Mouse (Mus musculus) kidney, postnatal 0 days (tissue): Measurements from ENCODE around the gene Prlh. TPM values are rescaled to one million over a fixed set of nuclear protein-coding genes. Genes with fewer than 3 reads are reported as not detected.

ENCODE experiments used
- ATAC-seq: fragments of 200-750 bp; cut with Nextera tagmentation; replicated peaks from 2 replicates; pipeline ENCODE4 v1.8.0; 2017; ENCODE audit warnings: low read depth, moderate number of reproducible peaks, moderate TSS enrichment, moderate library complexity; ENCODE audit not compliant: low FRiP score
- DNase-seq: peaks from one replicate; pipeline ENCODE4 v3.0.0-alpha.2; 2016; ENCODE audit warnings: low spot score
- H3K27ac ChIP-seq: fragments of 300-500 bp; sonication (generic); 2 replicates; pipeline ENCODE4 v1.5.1; 2014; ENCODE audit warnings: mild to moderate bottlenecking
- H3K27me3 ChIP-seq: fragments of 300-500 bp; sonication (generic); 2 replicates; pipeline ENCODE4 v1.6.1; 2014; ENCODE audit warnings: low read length, mixed read lengths; ENCODE audit not compliant: insufficient read depth
- H3K36me3 ChIP-seq: fragments of 300-500 bp; sonication (generic); 2 replicates; pipeline ENCODE4 v1.6.1; 2014; ENCODE audit warnings: low read length, mixed read lengths; ENCODE audit not compliant: insufficient read depth
- H3K4me1 ChIP-seq: fragments of 300-500 bp; sonication (generic); replicated peaks from 2 replicates; pipeline ENCODE4 v1.6.1; 2014; ENCODE audit warnings: antibody characterized with exemption, low read length, mixed read lengths; ENCODE audit not compliant: insufficient read depth
- H3K4me2 ChIP-seq: fragments of 300-500 bp; sonication (generic); 2 replicates; pipeline ENCODE4 v1.6.1; 2014; ENCODE audit warnings: mild to moderate bottlenecking, low read length, moderate library complexity, mixed read lengths
- H3K4me3 ChIP-seq: fragments of 300-500 bp; sonication (generic); replicated peaks from 2 replicates; pipeline ENCODE4 v1.5.1; 2014; ENCODE audit warnings: low read depth, low read length
- H3K9ac ChIP-seq: fragments of 300-500 bp; sonication (generic); 2 replicates; pipeline ENCODE4 v1.6.1; 2014; ENCODE audit warnings: low read depth, low read length
- H3K9me3 ChIP-seq: fragments of 300-500 bp; sonication (generic); replicated peaks from 2 replicates; pipeline ENCODE4 v1.6.1; 2016; ENCODE audit warnings: low read length, inconsistent platforms, mixed read lengths
- CTCF ChIP-seq: IDR thresholded peaks from 2 replicates; pipeline ENCODE4 v1.5.1; 2016; ENCODE audit warnings: antibody characterized with exemption, low read depth, mild to moderate bottlenecking, moderate library complexity
- WGBS: fragments of 180-500 bp; shearing (Covaris S2); extraction: QIAGEN DNeasy Blood & Tissue Kit; methylation state at CpG from one replicate; pipeline ENCODE4 v1.1.7; 2014; 5-methylcytosine and 5-hydroxymethylcytosine counted together
- polyA plus RNA-seq: library from polyadenylated mRNA; unstranded; fragments of >200 nt; fragmentation: Nextera tagmentation; extraction: Ambion mirVana; gene quantifications from 2 replicates; pipeline ENCODE4 v1.2.1, GENCODE M21; 2015

Gene Prlh
- polyA plus RNA-seq, 1 experiment from 2014 or later: not detected

DNA sequence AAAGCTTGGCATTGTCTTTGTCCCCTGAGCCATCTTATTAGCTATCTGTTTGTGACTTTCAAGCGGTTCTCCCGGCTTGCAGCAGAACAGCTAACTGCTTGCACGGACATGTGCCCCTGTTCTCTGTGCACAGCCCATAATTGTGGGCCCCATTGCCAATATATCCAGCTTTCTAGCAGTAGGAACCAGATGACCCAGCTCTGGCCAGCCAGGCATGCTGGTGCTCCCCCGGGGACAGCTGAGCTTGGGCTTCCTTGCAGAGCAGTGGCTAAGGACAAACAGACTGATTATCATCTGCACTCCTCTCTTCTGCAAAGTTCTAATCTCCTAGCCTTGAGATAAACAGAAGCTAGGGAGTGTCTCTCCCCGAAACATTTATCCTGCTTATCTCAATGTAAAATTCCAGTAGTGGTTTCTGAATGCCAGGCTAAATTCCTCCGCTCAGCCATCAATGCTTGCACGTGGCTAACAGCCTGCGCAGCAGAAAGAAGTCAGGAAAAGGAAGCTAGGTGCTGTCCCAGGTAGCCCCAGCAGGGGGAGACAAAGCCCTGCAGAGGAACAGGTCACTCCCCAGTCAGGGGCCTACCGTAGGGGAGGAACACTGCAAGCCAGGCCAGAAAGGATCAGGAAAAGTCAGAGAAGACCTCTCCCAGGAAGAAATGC, 20.1 kb downstream of the Prlh start:
- no peaks in the 10 kb centered on the region for H3K9me3 ChIP-seq
- 29% methylated on average over 9 of the region's 9 CpGs for WGBS
- DNase-seq (peak; percentile 94), ATAC-seq (peak; percentile 68)
- no peak overlapping the region for H3K4me2 ChIP-seq
- peaks cover 7% of the 10 kb centered on the region; the same call in 1 of the 2 replicates for H3K4me1 ChIP-seq
- no peak overlapping the region for H3K9ac ChIP-seq
- H3K36me3 ChIP-seq: no peaks in the 10 kb centered on the region
- H3K4me3 ChIP-seq: no peak overlapping the region
- no peak overlapping the region for H3K27ac ChIP-seq
- H3K27me3 ChIP-seq: no peaks in the 10 kb centered on the region
- peak; percentile 99 for TF ChIP-seq CTCF

DNA sequence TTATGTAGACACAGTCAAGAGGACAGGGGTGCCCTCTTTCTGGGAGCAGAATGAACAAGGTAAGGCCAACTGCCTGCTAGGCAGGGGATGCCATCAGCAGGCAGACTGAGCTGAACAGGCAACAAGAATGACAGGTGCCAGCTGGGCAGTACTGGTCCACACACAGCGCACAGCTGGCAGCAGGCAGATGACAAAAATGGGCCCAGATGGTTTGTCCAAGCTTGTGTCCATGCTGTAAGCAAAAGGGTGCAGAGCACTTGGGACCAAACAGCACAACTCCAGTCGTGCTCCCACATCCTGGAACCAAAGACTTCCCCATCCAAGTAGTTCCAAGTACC, 20.6 kb downstream of the Prlh start:
- Histone ChIP-seq H3K4me3 (no peak overlapping the region), H3K9ac (no peak overlapping the region), H3K9me3 (no peaks in the 10 kb centered on the region), H3K4me2 (no peak overlapping the region), H3K36me3 (no peaks in the 10 kb centered on the region), H3K27ac (no peak overlapping the region), H3K27me3 (no peaks in the 10 kb centered on the region), H3K4me1 (peaks cover 7% of the 10 kb centered on the region; the same call in 1 of the 2 replicates)
- DNase-seq (no peak), ATAC-seq (no peak)
- WGBS: 93% methylated on average over 2 of the region's 2 CpGs
- no peak for TF ChIP-seq CTCF

DNA sequence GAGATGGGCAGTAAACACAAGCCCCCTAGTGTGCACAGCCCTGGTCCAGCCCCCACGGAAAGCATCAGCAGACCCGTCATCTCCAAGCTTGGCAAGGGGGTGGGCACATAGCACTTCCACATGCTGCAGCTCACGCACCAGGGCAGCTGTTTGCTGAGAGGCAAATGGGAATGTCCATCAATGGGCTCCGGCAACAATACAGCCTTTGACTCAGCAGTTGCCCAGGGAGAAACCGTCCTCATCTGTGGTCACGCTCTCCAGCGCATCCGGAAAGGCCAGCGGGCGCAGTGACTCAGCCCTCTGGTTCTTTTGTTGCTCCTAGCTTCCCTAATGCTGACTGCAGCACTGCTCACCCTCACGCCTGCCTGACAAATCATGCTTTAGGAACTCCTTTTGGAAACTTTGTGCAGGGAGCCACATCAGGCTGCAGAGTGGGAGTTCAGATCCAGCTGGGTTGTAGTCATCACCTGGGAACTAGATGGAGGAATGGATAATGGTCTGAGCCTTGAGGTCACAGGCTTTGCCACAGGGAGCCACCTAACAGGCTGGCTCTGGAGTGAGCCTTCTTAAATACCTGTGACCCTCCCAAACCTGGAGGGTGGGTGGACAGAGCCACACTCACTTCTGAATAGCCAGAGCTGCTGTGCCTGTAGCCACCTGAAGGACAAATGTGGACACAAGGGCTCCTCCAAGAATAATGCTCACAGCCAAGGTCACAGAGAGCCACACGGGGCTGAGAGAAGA, 22.2 kb downstream of the Prlh start:
- TF ChIP-seq CTCF: no peak
- Histone ChIP-seq H3K27me3 (no peaks in the 10 kb centered on the region), H3K4me2 (no peak overlapping the region), H3K27ac (no peak overlapping the region), H3K9me3 (no peaks in the 10 kb centered on the region), H3K36me3 (no peaks in the 10 kb centered on the region), H3K4me1 (peaks cover 7% of the 10 kb centered on the region; the same call in 1 of the 2 replicates), H3K9ac (no peak overlapping the region), H3K4me3 (no peak overlapping the region)
- 30% methylated on average over 12 of the region's 12 CpGs for WGBS
- ATAC-seq (no peak), DNase-seq (peak; percentile 48)

DNA sequence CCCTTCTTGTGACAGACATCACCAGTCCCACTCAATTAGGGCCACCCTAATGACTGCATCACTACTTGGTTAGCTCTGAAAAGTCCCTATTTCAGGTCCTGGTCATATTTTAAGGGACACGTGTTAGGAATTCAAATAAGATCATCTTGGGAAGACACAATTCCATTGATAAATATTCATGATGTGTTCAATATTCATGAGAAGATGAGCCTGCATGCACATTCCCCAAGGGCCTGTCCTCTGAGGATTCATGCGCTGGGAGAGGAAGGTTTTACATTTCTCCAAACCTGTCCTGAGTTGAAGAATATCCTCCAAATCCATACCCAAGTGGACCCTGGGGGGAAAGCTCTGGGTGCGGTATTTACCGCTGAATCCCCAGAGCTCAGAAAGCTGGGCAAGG, 23.1 kb downstream of the Prlh start:
- H3K27ac ChIP-seq: no peak overlapping the region
- ATAC-seq (no peak), DNase-seq (no peak)
- H3K4me3 ChIP-seq: no peak overlapping the region
- no peak overlapping the region for H3K9ac ChIP-seq
- H3K4me1 ChIP-seq: peaks cover 7% of the 10 kb centered on the region; the same call in 1 of the 2 replicates
- H3K9me3 ChIP-seq: no peaks in the 10 kb centered on the region
- H3K27me3 ChIP-seq: no peaks in the 10 kb centered on the region
- H3K36me3 ChIP-seq: no peaks in the 10 kb centered on the region
- WGBS: 95% methylated on average over 4 of the region's 4 CpGs
- TF ChIP-seq CTCF: no peak
- H3K4me2 ChIP-seq: no peak overlapping the region

DNA sequence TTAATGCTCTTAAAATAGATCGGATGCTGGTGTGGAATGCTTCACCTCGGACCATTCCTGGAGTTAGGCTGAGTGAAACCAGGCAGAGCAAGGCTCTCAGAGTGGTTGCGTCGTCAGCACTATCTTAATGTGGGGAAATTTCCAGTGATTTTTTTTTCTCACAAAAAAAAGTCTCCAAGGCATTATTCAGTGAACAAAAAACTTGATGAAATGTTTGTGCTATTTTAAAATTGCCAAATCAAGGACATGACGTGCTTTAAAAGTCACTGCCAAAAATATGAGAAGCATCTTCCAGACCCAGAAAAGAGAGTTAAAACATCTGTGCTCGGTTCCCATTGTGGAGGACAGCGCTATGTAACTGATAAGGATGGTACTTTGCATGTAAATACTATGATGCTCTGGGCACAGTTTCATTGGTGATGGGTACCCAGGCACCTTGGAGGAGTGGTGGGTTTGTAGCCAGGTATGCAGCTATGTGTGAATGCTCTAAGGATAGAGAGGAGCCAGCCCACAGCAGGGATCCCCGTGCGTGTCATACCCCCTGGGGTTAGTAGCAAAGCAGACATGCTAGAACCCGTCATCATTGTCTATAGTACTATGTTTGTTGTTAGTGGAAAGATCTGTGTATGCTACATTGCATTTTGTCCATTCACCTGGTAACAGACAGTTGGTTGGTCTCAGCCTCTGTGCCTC, 27.9 kb downstream of the Prlh start:
- TF ChIP-seq CTCF: no peak
- no peaks in the 10 kb centered on the region for H3K27me3 ChIP-seq
- H3K9me3 ChIP-seq: no peaks in the 10 kb centered on the region
- H3K4me3 ChIP-seq: no peak overlapping the region
- no peak overlapping the region for H3K9ac ChIP-seq
- ATAC-seq: no peak
- peak; percentile 61 for DNase-seq
- H3K4me2 ChIP-seq: no peak overlapping the region
- WGBS: 58% methylated on average over 10 of the region's 10 CpGs
- H3K27ac ChIP-seq: no peak overlapping the region
- no peaks in the 10 kb centered on the region for H3K4me1 ChIP-seq
- no peaks in the 10 kb centered on the region for H3K36me3 ChIP-seq

DNA sequence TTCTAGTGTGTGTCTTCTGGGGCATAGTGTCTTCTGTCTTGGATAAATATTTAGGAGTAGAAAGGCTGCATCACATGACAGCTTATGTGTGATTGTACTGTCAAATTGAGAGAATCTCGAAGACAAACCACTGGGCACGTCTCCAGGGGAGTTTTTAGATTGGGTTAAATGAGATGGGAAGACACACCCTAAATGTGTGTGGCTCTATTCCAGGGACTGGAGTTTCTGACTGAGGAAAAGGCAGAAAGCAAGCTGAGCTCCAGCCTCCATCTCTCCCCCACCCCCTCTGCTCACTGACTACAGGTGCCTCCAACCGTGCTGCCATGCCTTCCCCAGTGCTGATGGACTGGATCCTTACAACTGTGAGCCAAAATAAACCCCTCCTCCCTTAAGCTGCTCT, 28.4 kb downstream of the Prlh start:
- Histone ChIP-seq H3K4me2 (no peak overlapping the region), H3K4me3 (no peak overlapping the region), H3K27me3 (no peaks in the 10 kb centered on the region), H3K27ac (no peak overlapping the region), H3K9ac (no peak overlapping the region), H3K4me1 (no peaks in the 10 kb centered on the region), H3K9me3 (no peaks in the 10 kb centered on the region), H3K36me3 (no peaks in the 10 kb centered on the region)
- WGBS: 64% methylated on average over 3 of the region's 3 CpGs
- TF ChIP-seq CTCF: no peak
- ATAC-seq (no peak), DNase-seq (no peak)
